Mouse (Mus musculus) hindbrain, embryonic 11.5 days (tissue): ENCODE measurements around the gene Zfp423. TPM values are rescaled to one million over a fixed set of nuclear protein-coding genes. Genes with fewer than 3 reads are reported as not detected.
A peak's percentile ranks its signal among the peaks of the same experiment; 100 is the strongest.

Source experiments
- ATAC-seq: fragments of 200-750 bp; cut with Nextera tagmentation; 2 replicates; pipeline ENCODE4 v1.8.0; 2017; ENCODE audit warnings: mild to moderate bottlenecking, moderate TSS enrichment, moderate library complexity; ENCODE audit not compliant: low FRiP score
- DNase-seq: peaks from one replicate; pipeline ENCODE4 v3.0.0-alpha.2; 2015; ENCODE audit warnings: low spot score
- H3K27ac ChIP-seq: fragments of 300-500 bp; sonication (generic); 2 replicates; pipeline ENCODE4 v1.5.1; 2014; ENCODE audit warnings: mild to moderate bottlenecking, low read depth, low read length
- H3K27me3 ChIP-seq: fragments of 300-500 bp; sonication (generic); 2 replicates; pipeline ENCODE4 v1.6.1; 2014; ENCODE audit warnings: mild to moderate bottlenecking, low read length, moderate library complexity, mixed read lengths; ENCODE audit not compliant: control insufficient read depth, insufficient read depth
- H3K36me3 ChIP-seq: fragments of 300-500 bp; sonication (generic); 2 replicates; pipeline ENCODE4 v1.6.1; 2014; ENCODE audit warnings: mild to moderate bottlenecking, low read length, moderate library complexity, mixed read lengths; ENCODE audit not compliant: control insufficient read depth, insufficient read depth
- H3K4me1 ChIP-seq: fragments of 300-500 bp; sonication (generic); replicated peaks from 2 replicates; pipeline ENCODE4 v1.6.1; 2014; ENCODE audit warnings: low read length, mixed read lengths; ENCODE audit not compliant: control insufficient read depth, insufficient read depth
- H3K4me2 ChIP-seq: fragments of 300-500 bp; sonication (generic); replicated peaks from 2 replicates; pipeline ENCODE4 v1.6.1; 2014; ENCODE audit warnings: mild to moderate bottlenecking, low read depth, low read length
- H3K4me3 ChIP-seq: fragments of 300-500 bp; sonication (generic); 2 replicates; pipeline ENCODE4 v1.5.1; 2014; ENCODE audit warnings: low read depth, low read length
- H3K9ac ChIP-seq: fragments of 300-500 bp; sonication (generic); 2 replicates; pipeline ENCODE4 v1.6.1; 2014; ENCODE audit warnings: low read depth, low read length
- H3K9me3 ChIP-seq: fragments of 300-500 bp; sonication (generic); 2 replicates; pipeline ENCODE4 v1.6.1; 2016; ENCODE audit warnings: low read length; ENCODE audit not compliant: control insufficient read depth
- WGBS: fragments of 180-500 bp; shearing (Covaris S2); extraction: QIAGEN DNeasy Blood & Tissue Kit; methylation state at CpG from one replicate; pipeline ENCODE4 v1.1.7; 2014; 5-methylcytosine and 5-hydroxymethylcytosine counted together
- polyA plus RNA-seq: library from polyadenylated mRNA; unstranded; fragments of >200 nt; fragmentation: Nextera tagmentation; extraction: Ambion mirVana; gene quantifications from 2 replicates; pipeline ENCODE4 v1.2.1, GENCODE M21; 2014

Gene Zfp423
- polyA plus RNA-seq, 1 experiment from 2014 or later: 49.5 TPM

DNA sequence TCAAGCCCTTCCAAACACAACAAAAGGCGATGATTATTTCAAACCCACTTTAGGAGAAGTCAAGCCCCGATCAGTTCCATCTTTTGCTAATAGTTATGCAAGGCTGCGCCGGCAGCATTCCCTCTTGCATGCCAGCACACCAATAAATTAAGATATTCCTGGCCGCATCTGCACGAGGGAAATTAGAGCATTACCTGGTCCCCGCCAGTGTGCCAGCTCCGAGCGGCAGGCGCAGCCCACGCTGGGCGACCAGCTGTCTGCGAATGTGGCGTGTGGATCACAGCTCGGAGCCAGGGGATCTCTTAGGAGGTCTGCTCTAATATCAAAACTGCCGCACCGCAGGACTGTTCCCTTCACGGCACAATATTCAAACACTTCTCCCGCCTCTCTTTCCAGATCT, 217.4 kb downstream of the Zfp423 start:
- no peak overlapping the region for H3K27ac ChIP-seq
- H3K9me3 ChIP-seq: no peaks in the 10 kb centered on the region
- H3K27me3 ChIP-seq: no peaks in the 10 kb centered on the region
- H3K4me1 ChIP-seq: peaks cover 11% of the 10 kb centered on the region; the same call in 1 of the 2 replicates
- no peak for DNase-seq
- no peak overlapping the region for H3K4me2 ChIP-seq
- ATAC-seq: no peak
- WGBS: 91% methylated on average over 19 of the region's 19 CpGs
- no peak overlapping the region for H3K9ac ChIP-seq
- no peaks in the 10 kb centered on the region for H3K36me3 ChIP-seq
- H3K4me3 ChIP-seq: no peak overlapping the region

DNA sequence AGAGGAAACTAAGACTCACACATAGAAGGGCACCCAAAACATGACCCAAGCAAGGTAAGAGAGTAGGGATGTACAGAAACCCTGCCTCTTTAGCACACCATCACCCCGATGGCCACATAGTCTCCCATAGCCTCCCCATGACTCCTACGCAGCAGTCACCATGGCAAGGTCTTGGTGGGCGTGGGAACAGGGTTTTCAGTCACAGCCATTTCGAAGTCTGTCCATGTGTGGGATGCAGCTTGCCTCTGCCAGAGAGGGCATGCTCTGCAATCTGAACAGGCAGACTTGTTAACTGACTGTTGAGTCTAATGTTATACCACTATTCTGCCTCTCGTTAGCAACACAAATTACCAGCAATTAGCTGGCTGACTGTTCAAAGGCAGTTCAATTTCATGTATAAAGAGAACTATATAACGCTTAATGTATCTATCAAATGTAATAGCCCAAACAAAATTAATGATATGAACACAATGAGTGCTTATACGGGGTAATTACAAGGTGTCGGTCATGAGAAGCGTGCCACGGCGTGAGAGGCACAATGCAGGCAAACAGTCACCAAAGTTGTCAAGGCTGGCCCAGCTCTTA, 218.4 kb downstream of the Zfp423 start:
- H3K4me1 ChIP-seq: peaks cover 11% of the 10 kb centered on the region; the same call in 1 of the 2 replicates
- no peak overlapping the region for H3K9ac ChIP-seq
- no peak overlapping the region for H3K4me2 ChIP-seq
- no peak overlapping the region for H3K27ac ChIP-seq
- no peaks in the 10 kb centered on the region for H3K9me3 ChIP-seq
- H3K36me3 ChIP-seq: no peaks in the 10 kb centered on the region
- ATAC-seq (no peak), DNase-seq (no peak)
- 89% methylated on average over 11 of the region's 11 CpGs for WGBS
- no peaks in the 10 kb centered on the region for H3K27me3 ChIP-seq
- H3K4me3 ChIP-seq: no peak overlapping the region

- no peak overlapping the region for H3K9ac ChIP-seq
- no peak for ATAC-seq
These were observed 221.5 kb downstream of the Zfp423 start for GRCm38 (mm10) chr8:87737900-87738299.

DNA sequence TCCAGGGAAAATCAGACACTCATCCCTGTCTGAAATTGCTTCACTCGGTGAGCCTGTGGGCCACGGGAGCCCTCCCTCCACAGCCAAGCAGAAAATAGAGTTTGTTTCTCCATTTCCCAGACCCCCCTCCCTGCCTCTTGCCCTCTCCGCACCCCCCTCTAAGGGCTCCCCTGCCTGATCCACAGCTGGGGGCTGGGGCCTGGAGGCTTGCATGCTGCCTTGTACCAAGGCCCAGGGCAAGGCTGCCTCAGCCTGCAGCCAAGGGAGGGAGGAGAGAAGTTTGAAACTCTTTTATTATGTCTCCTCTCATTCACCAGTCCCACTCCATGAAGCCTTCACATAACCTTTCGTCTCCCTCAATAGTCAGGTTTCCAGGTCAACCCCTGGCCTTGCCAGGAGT, 224.5 kb downstream of the Zfp423 start:
- no peak for DNase-seq
- no peaks in the 10 kb centered on the region for H3K27me3 ChIP-seq
- H3K4me2 ChIP-seq: no peak overlapping the region
- no peak overlapping the region for H3K9ac ChIP-seq
- 53% methylated on average over 4 of the region's 4 CpGs for WGBS
- H3K9me3 ChIP-seq: no peaks in the 10 kb centered on the region
- H3K36me3 ChIP-seq: no peaks in the 10 kb centered on the region
- ATAC-seq: no peak
- no peak overlapping the region for H3K27ac ChIP-seq
- no peak overlapping the region for H3K4me3 ChIP-seq
- H3K4me1 ChIP-seq: 0 out of 2 replicates have a peak, but pooled peaks cover 6% of the 10 kb centered on the region

More at GRCm38 (mm10) chr8:87737900-87738299, 221.5 kb downstream of the Zfp423 start:
- H3K27me3 ChIP-seq: no peaks in the 10 kb centered on the region
- H3K4me1 ChIP-seq: 0 out of 2 replicates have a peak, but pooled peaks cover 6% of the 10 kb centered on the region
- no peaks in the 10 kb centered on the region for H3K9me3 ChIP-seq
- DNase-seq: no peak
- H3K4me3 ChIP-seq: no peak overlapping the region
- no peak overlapping the region for H3K4me2 ChIP-seq
- WGBS: 56% methylated on average over 11 of the region's 11 CpGs
- peak overlapping the region; percentile 40 for H3K27ac ChIP-seq
- no peaks in the 10 kb centered on the region for H3K36me3 ChIP-seq

DNA sequence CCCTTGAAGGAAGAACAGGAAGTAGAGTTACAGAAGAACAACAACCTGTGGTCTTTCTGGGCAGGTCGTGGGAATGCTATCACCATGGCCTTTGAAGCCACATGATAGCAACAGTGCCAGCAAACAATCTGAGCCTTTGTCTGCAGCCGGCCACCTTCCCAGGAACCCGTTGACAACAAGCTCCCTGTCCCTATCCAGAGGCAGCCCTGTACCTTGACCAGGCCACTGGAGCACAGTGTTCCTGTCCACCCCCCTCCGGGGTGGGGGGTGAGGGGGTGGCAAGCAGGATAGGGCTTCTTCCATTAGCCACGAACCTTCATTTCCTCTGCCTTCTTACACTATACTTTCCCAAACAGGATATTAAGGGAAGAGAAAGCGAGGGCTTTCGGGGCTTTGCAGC, 224.9 kb downstream of the Zfp423 start:
- Histone ChIP-seq H3K4me1 (0 out of 2 replicates have a peak, but pooled peaks cover 6% of the 10 kb centered on the region), H3K9ac (no peak overlapping the region), H3K27me3 (no peaks in the 10 kb centered on the region), H3K27ac (no peak overlapping the region), H3K9me3 (no peaks in the 10 kb centered on the region), H3K4me3 (no peak overlapping the region), H3K4me2 (no peak overlapping the region), H3K36me3 (no peaks in the 10 kb centered on the region)
- WGBS: 66% methylated on average over 7 of the region's 7 CpGs
- no peak for ATAC-seq
- DNase-seq: no peak

DNA sequence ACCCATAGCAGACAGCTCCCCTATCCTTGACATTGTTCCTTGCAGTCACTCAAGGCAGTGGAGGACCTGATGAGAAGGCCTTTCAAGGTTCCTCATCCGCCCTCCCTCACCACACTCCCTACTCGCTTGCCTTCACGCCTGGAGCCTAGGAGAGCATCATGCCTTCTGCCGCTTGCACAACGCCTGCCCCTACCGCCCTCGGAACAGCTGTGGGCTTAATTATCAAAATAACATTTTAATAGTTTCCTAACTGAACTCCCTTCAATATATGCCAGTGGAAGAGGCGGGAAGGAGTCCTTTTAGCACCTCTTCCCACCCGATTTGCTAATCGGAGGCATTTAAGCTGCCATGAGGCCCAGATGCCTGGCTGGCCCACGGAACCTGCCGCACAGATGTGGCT, 228.3 kb downstream of the Zfp423 start:
- Histone ChIP-seq H3K27ac (no peak overlapping the region), H3K36me3 (no peaks in the 10 kb centered on the region), H3K9ac (no peak overlapping the region), H3K4me2 (no peak overlapping the region), H3K4me3 (no peak overlapping the region), H3K27me3 (no peaks in the 10 kb centered on the region), H3K9me3 (no peaks in the 10 kb centered on the region), H3K4me1 (0 out of 2 replicates have a peak, but pooled peaks cover 2% of the 10 kb centered on the region)
- DNase-seq (no peak), ATAC-seq (no peak)
- 96% methylated on average over 12 of the region's 12 CpGs for WGBS

- 66% methylated on average over 8 of the region's 8 CpGs for WGBS
- Histone ChIP-seq H3K9ac (no peak overlapping the region), H3K9me3 (no peaks in the 10 kb centered on the region), H3K4me1 (no peaks in the 10 kb centered on the region), H3K4me3 (no peak overlapping the region), H3K27me3 (no peaks in the 10 kb centered on the region), H3K4me2 (no peak overlapping the region), H3K36me3 (no peaks in the 10 kb centered on the region), H3K27ac (no peak overlapping the region)
- no peak for ATAC-seq
- DNase-seq: no peak
These were observed 236.4 kb downstream of the Zfp423 start for GRCm38 (mm10) chr8:87723015-87723414.

DNA sequence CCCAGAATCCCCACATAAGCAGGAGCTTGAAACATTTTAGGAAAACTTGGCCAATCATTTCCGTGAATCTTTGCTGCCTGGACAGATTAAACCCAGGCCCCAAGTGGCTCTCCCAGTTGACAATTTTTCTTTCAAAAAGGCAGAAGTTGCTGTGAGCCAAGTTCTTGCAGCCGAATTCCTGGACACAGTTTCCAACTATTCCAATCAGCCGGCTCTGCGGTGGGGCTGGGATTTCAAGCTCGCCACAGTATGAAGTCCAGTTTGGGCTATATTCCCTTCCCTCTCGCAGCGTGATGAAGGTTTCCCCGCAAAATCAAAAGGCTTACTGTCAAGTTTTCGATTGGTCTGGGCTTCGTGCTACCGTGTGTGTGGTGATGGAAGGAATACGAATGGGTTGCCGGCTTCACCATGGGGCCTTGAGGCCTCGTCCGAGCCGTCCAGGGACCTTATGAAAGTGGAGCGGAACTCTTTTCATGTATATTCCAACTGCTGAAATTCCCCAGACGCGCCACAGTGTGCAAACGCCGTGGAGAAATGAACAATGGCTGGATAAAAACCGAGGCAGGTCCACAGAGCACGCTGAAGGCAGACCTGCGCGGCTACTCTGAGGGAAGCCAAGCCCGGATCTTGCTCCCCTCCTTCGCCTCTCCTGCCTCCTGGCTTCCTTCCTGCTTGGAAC, 240.1 kb downstream of the Zfp423 start:
- Histone ChIP-seq H3K4me3 (no peak overlapping the region), H3K27ac (peak overlapping the region; percentile 25; the same call in 1 of the 2 replicates), H3K27me3 (no peaks in the 10 kb centered on the region), H3K4me1 (peaks cover 8% of the 10 kb centered on the region), H3K9ac (peak overlapping the region; percentile 15; the same call in 1 of the 2 replicates), H3K9me3 (no peaks in the 10 kb centered on the region), H3K4me2 (no peak overlapping the region), H3K36me3 (no peaks in the 10 kb centered on the region)
- DNase-seq (no peak), ATAC-seq (no peak)
- 62% methylated on average over 27 of the region's 27 CpGs for WGBS

DNA sequence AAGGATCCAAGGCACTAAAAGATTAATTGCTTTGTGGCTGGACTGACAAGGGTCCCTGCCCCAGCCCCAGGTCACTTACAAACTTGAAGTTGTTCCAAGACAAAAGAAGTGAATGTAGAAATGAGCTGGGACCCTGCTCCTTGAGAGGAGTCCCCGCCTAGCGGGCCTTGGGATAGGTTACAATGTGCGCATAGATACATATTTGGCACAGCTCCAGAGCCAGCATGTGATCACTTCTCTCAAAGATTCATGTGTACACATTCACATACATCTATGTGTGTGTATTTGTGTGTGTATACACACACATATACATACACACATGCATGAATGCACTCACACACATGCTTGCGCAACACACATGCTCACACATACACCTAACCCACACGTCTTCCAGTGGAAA, 241.9 kb downstream of the Zfp423 start:
- Histone ChIP-seq H3K36me3 (no peaks in the 10 kb centered on the region), H3K4me1 (peaks cover 8% of the 10 kb centered on the region), H3K9me3 (no peaks in the 10 kb centered on the region), H3K4me2 (no peak overlapping the region), H3K27me3 (no peaks in the 10 kb centered on the region), H3K27ac (no peak overlapping the region), H3K4me3 (no peak overlapping the region), H3K9ac (no peak overlapping the region)
- ATAC-seq (no peak), DNase-seq (no peak)
- 79% methylated on average over 5 of the region's 5 CpGs for WGBS
